Mouse (Mus musculus) forebrain, embryonic 16.5 days (tissue): ENCODE measurements around the gene Pitpnc1. TPM values are rescaled to one million over a fixed set of nuclear protein-coding genes. Genes with fewer than 3 reads are reported as not detected.
A peak's percentile ranks its signal among the peaks of the same experiment; 100 is the strongest.

ENCODE experiments used
- ATAC-seq: fragments of 200-750 bp; cut with Nextera tagmentation; 2 replicates; pipeline ENCODE4 v1.8.0; 2017; ENCODE audit warnings: mild to moderate bottlenecking, moderate library complexity
- H3K27ac ChIP-seq: fragments of 300-500 bp; sonication (generic); 2 replicates; pipeline ENCODE4 v1.5.1; 2014; ENCODE audit warnings: low read length, control low read depth
- H3K27me3 ChIP-seq: fragments of 300-500 bp; sonication (generic); replicated peaks from 2 replicates; pipeline ENCODE4 v1.6.1; 2014; ENCODE audit warnings: low read length; ENCODE audit not compliant: control insufficient read depth, insufficient read depth
- H3K36me3 ChIP-seq: fragments of 300-500 bp; sonication (generic); 2 replicates; pipeline ENCODE4 v1.6.1; 2014; ENCODE audit not compliant: control insufficient read depth, insufficient read depth
- H3K4me1 ChIP-seq: fragments of 300-500 bp; sonication (generic); replicated peaks from 2 replicates; pipeline ENCODE4 v1.6.1; 2014; ENCODE audit warnings: low read length; ENCODE audit not compliant: control insufficient read depth, insufficient read depth
- H3K4me2 ChIP-seq: fragments of 300-500 bp; sonication (generic); 2 replicates; pipeline ENCODE4 v1.6.1; 2014; ENCODE audit warnings: mild to moderate bottlenecking, low read length, control low read depth
- H3K4me3 ChIP-seq: fragments of 300-500 bp; sonication (generic); replicated peaks from 2 replicates; pipeline ENCODE4 v1.5.1; 2014; ENCODE audit warnings: mild to moderate bottlenecking, low read length, control low read depth
- H3K9ac ChIP-seq: fragments of 300-500 bp; sonication (generic); replicated peaks from 2 replicates; pipeline ENCODE4 v1.6.1; 2014; ENCODE audit warnings: low read depth, low read length, control low read depth
- H3K9me3 ChIP-seq: fragments of 300-500 bp; sonication (generic); 2 replicates; pipeline ENCODE4 v1.6.1; 2016; ENCODE audit warnings: low read length; ENCODE audit not compliant: control insufficient read depth
- WGBS: fragments of 180-500 bp; shearing (Covaris S2); extraction: QIAGEN DNeasy Blood & Tissue Kit; methylation state at CpG from one replicate; pipeline ENCODE4 v1.1.7; 2014; 5-methylcytosine and 5-hydroxymethylcytosine counted together
- polyA plus RNA-seq: library from polyadenylated mRNA; unstranded; fragments of >200 nt; fragmentation: Nextera tagmentation; extraction: Ambion mirVana; gene quantifications from 2 replicates; pipeline ENCODE4 v1.2.1, GENCODE M21; 2015

Gene Pitpnc1
- polyA plus RNA-seq, 1 experiment from 2014 or later, result 51.6 TPM

GRCm38 (mm10) chr11:107337391-107338148, 132.9 kb downstream of the Pitpnc1 start:
- H3K4me3 ChIP-seq, result no peak overlapping the region
- H3K4me1 ChIP-seq, result peaks cover 7% of the 10 kb centered on the region
- no peak for ATAC-seq
- H3K27ac ChIP-seq, result no peak overlapping the region
- no peak overlapping the region for H3K9ac ChIP-seq
- no peaks in the 10 kb centered on the region for H3K27me3 ChIP-seq
- no peaks in the 10 kb centered on the region for H3K36me3 ChIP-seq
- WGBS, result 57% methylated on average over 18 of the region's 18 CpGs
- no peaks in the 10 kb centered on the region for H3K9me3 ChIP-seq
- H3K4me2 ChIP-seq, result no peak overlapping the region

- Histone ChIP-seq H3K4me2 (no peak overlapping the region), H3K36me3 (no peaks in the 10 kb centered on the region), H3K9ac (no peak overlapping the region), H3K27me3 (no peaks in the 10 kb centered on the region), H3K4me1 (peaks cover 9% of the 10 kb centered on the region), H3K9me3 (no peaks in the 10 kb centered on the region), H3K4me3 (no peak overlapping the region), H3K27ac (no peak overlapping the region)
- ATAC-seq, result 0 out of 2 replicates have a peak, but pooled peaks have one; percentile 28
- WGBS, result 69% methylated on average over 11 of the region's 11 CpGs
Observed at GRCm38 (mm10) chr11:107335756-107336155, 134.7 kb downstream of the Pitpnc1 start.

GRCm38 (mm10) chr11:107334849-107335484, 135.5 kb downstream of the Pitpnc1 start:
- no peak overlapping the region for H3K4me3 ChIP-seq
- H3K9me3 ChIP-seq, result no peaks in the 10 kb centered on the region
- 87% methylated on average over 15 of the region's 15 CpGs for WGBS
- H3K27ac ChIP-seq, result no peak overlapping the region; the same call in 1 of the 2 replicates
- H3K9ac ChIP-seq, result no peak overlapping the region
- H3K36me3 ChIP-seq, result no peaks in the 10 kb centered on the region
- ATAC-seq, result no peak
- H3K4me2 ChIP-seq, result no peak overlapping the region
- H3K27me3 ChIP-seq, result no peaks in the 10 kb centered on the region
- H3K4me1 ChIP-seq, result peaks cover 9% of the 10 kb centered on the region

GRCm38 (mm10) chr11:107332905-107333304, 137.6 kb downstream of the Pitpnc1 start:
- Histone ChIP-seq H3K4me1 (peaks cover 7% of the 10 kb centered on the region), H3K4me3 (no peak overlapping the region), H3K9me3 (no peaks in the 10 kb centered on the region), H3K27ac (no peak overlapping the region), H3K36me3 (no peaks in the 10 kb centered on the region), H3K27me3 (no peaks in the 10 kb centered on the region), H3K9ac (no peak overlapping the region), H3K4me2 (no peak overlapping the region)
- no peak for ATAC-seq
- 96% methylated on average over 3 of the region's 3 CpGs for WGBS

GRCm38 (mm10) chr11:107332332-107332731, 138.2 kb downstream of the Pitpnc1 start:
- Histone ChIP-seq H3K9ac (no peak overlapping the region), H3K4me1 (peaks cover 7% of the 10 kb centered on the region; the same call in 1 of the 2 replicates), H3K4me2 (no peak overlapping the region), H3K27me3 (no peaks in the 10 kb centered on the region), H3K4me3 (no peak overlapping the region), H3K27ac (no peak overlapping the region), H3K9me3 (no peaks in the 10 kb centered on the region), H3K36me3 (no peaks in the 10 kb centered on the region)
- 83% methylated on average over 13 of the region's 13 CpGs for WGBS
- ATAC-seq, result no peak

- H3K4me2 ChIP-seq, result no peak overlapping the region
- no peak overlapping the region for H3K4me3 ChIP-seq
- H3K4me1 ChIP-seq, result peaks cover 7% of the 10 kb centered on the region; the same call in 1 of the 2 replicates
- WGBS, result 55% methylated on average over 2 of the region's 2 CpGs
- no peaks in the 10 kb centered on the region for H3K27me3 ChIP-seq
- H3K9ac ChIP-seq, result no peak overlapping the region
- no peaks in the 10 kb centered on the region for H3K36me3 ChIP-seq
- H3K27ac ChIP-seq, result peak overlapping the region; percentile 8; the same call in 1 of the 2 replicates
- no peak for ATAC-seq
- no peaks in the 10 kb centered on the region for H3K9me3 ChIP-seq
Observed at GRCm38 (mm10) chr11:107331425-107331824, 139.1 kb downstream of the Pitpnc1 start.

- Histone ChIP-seq H3K4me2 (no peak overlapping the region), H3K4me3 (no peak overlapping the region), H3K27ac (no peak overlapping the region), H3K36me3 (no peaks in the 10 kb centered on the region), H3K9me3 (no peaks in the 10 kb centered on the region), H3K27me3 (no peaks in the 10 kb centered on the region), H3K9ac (no peak overlapping the region), H3K4me1 (peaks cover 13% of the 10 kb centered on the region)
- no peak for ATAC-seq
- 83% methylated on average over 10 of the region's 10 CpGs for WGBS
Observed at GRCm38 (mm10) chr11:107327326-107327725, 143.2 kb downstream of the Pitpnc1 start.

- no peaks in the 10 kb centered on the region for H3K9me3 ChIP-seq
- H3K27ac ChIP-seq, result peak overlapping the region; percentile 42
- H3K36me3 ChIP-seq, result no peaks in the 10 kb centered on the region
- no peak overlapping the region for H3K4me2 ChIP-seq
- H3K4me1 ChIP-seq, result peaks cover 12% of the 10 kb centered on the region
- peak; percentile 68 for ATAC-seq
- H3K27me3 ChIP-seq, result no peaks in the 10 kb centered on the region
- no peak overlapping the region for H3K9ac ChIP-seq
- H3K4me3 ChIP-seq, result no peak overlapping the region
- 27% methylated on average over 14 of the region's 14 CpGs for WGBS
Observed at GRCm38 (mm10) chr11:107325739-107326725, 144.5 kb downstream of the Pitpnc1 start.

- ATAC-seq, result no peak
- H3K4me1 ChIP-seq, result peaks cover 12% of the 10 kb centered on the region
- no peak overlapping the region for H3K4me2 ChIP-seq
- no peak overlapping the region for H3K4me3 ChIP-seq
- H3K27me3 ChIP-seq, result no peaks in the 10 kb centered on the region
- H3K27ac ChIP-seq, result peak overlapping the region; percentile 42; the same call in 1 of the 2 replicates
- no peak overlapping the region for H3K9ac ChIP-seq
- H3K9me3 ChIP-seq, result no peaks in the 10 kb centered on the region
- H3K36me3 ChIP-seq, result no peaks in the 10 kb centered on the region
- WGBS, result 60% methylated on average over 4 of the region's 4 CpGs
Observed at GRCm38 (mm10) chr11:107325226-107325625, 145.3 kb downstream of the Pitpnc1 start.
